Mouse (Mus musculus): ENCODE data around the gene Cd5l. TPM values are rescaled to one million over a fixed set of nuclear protein-coding genes. Genes with fewer than 3 reads are reported as not detected.

The Cd5l gene
- polyA plus RNA-seq, 1 experiment from 2014 or later: 3.2 TPM

- Histone ChIP-seq H3K4me2 (no peak overlapping the region), H3K27ac (ENCODE audit: low read depth, low read length) (no peak overlapping the region), H3K27me3 (replicated peaks; ENCODE audit: control insufficient read depth, insufficient read depth, low read length) (no peaks in the 10 kb centered on the region), H3K9ac (ENCODE audit: low read depth, low read length) (no peak overlapping the region), H3K4me3 (ENCODE audit: low read depth, low read length) (no peak overlapping the region), H3K4me1 (replicated peaks; ENCODE audit: control insufficient read depth, insufficient read depth, low read length) (no peaks in the 10 kb centered on the region), H3K36me3 (ENCODE audit: control insufficient read depth, insufficient read depth, low read length) (no peaks in the 10 kb centered on the region), H3K9me3 (ENCODE audit: control insufficient read depth, low read length) (no peaks in the 10 kb centered on the region)
- 19% methylated on average over 1 of the region's 1 CpGs for whole genome bisulfite sequencing
- no peak for DNase-seq (ENCODE audit: low spot score)
- ATAC-seq (replicated peaks; ENCODE audit: low FRiP score): no peak
Measured at GRCm38 (mm10) chr3:87420645-87421044, 63.0 kb downstream of the Cd5l start.

Other genes with a start within 250 kb of the Cd5l start
- gene Kirrel, start 183.1 kb upstream of the Cd5l start, polyA plus RNA-seq (2014; fragmentation: Nextera tagmentation; extraction: Ambion mirVana): 3.6 and 4.1 TPM in 2 replicates
- gene Fcrls, start 94.1 kb upstream of the Cd5l start, polyA plus RNA-seq (2014; fragmentation: Nextera tagmentation; extraction: Ambion mirVana): 4.5 and 5.1 TPM in 2 replicates
- gene Fcrl1, start 18.5 kb downstream of the Cd5l start, polyA plus RNA-seq (2014; fragmentation: Nextera tagmentation; extraction: Ambion mirVana): 1.9 and 2.1 TPM in 2 replicates
- gene Fcrl5, start 77.9 kb downstream of the Cd5l start, polyA plus RNA-seq (2014; fragmentation: Nextera tagmentation; extraction: Ambion mirVana): not detected in 2 replicates
- 6.2 and 7.3 TPM in 2 replicates for gene Etv3, start 167.5 kb downstream of the Cd5l start, polyA plus RNA-seq (2014; fragmentation: Nextera tagmentation; extraction: Ambion mirVana)

Data from liver, embryonic 11.5 days (tissue).